Mouse (Mus musculus): ENCODE measurements around the gene Hdac11.
A peak's percentile ranks its signal among the peaks of the same experiment; 100 is the strongest.

The Hdac11 gene

DNA sequence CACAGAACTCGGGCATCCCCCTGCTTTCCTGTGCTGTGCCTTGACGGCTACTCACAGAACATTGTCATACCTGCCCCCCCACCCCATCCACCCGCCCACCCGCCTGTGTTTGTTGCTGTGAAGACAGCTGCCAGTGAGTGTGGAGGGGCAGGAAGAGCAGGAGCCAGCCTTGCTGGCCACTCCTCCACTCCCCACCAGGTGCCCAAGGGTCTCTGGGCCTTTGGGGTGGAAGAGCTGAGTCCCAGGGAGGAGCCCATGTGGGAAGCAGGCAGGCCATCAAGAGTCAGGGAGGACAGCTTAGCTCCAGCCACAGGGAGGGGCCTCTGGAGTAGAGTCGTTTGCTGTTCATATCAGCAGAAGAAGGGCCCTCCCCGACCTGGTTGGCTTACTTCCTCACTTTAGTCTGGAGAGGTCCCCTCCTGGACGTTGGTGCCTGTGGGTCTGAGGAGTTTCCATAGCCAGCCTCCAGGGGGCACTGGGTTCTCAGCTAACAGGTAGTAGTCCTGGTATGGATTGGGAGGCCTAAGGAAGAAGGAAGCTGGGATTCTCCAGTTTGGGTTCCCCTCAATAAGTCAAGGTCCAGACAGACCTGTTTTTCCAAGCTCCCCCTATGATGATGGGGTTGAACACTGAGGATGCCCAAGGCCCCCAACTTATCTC, 16.9 kb downstream of the Hdac11 start:
- peak; percentile 57 to 60 for DNase-seq

- no peak for DNase-seq
Observed at GRCm38 (mm10) chr6:91174211-91174610, 17.7 kb downstream of the Hdac11 start.

DNA sequence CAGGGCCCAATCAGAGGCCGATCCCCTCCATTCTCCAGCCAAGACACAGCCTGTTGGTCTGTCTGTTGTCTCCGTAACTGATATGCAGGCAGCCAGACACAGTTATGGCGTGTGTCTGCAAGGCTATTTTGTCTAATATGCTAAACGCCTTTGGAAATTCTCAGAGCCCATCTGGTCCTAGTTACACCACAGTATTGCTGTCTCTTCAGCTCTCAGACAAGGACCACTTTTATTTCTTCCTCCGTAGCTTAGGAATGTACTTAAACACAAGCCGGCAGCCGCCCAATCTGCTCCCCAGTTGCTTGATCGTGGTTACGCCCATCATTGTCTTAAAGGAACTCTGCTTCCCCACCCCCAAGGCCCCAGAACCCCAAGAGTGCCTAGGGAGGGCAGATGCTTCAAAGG, 24.3 kb downstream of the Hdac11 start:
- no peak for DNase-seq

DNA sequence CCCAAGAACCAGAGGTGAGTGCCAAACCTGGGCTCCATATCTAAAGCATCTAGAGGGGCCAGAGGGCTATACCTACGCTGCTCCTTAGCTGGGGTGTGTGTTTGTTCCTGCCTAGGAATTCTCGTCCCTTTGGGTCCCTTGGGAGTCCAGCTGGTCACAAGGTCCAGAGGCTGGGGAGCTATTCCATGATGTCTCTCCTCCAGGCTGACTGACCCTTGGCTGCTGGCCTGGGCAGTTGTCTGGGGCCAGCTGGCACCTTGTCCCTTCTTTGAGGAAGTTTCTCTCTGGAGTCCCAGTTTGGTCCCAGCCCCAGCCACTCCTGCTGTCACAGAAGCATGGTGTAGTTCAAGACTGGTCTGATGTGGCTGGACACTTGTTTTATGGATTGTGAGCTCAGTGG, 24.9 kb downstream of the Hdac11 start:
- no peak for DNase-seq

- no peak for DNase-seq
Observed at GRCm38 (mm10) chr6:91182075-91182490, 25.6 kb downstream of the Hdac11 start.

DNA sequence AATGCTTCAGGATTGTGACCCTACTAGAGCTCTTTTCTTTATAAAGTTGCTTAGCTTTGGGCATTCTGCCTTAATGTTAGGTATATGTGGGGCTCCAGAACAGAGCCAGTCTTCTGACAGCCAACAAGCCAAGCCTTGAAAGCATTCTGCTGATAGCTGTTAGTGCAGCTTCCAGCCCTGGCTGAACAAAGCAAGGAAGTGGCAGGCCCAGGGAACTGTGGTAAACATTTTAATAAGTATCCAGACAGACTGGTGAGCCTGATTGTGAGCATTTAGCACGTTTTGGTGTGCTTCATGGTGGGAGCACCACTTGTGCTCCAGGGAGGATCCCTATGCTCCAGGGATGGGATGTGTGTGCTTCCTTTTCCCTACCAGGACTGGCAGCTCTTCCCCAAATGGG, 26.6 kb downstream of the Hdac11 start:
- DNase-seq = no peak

GRCm38 (mm10) chr6:91183980-91184379, 27.5 kb downstream of the Hdac11 start:
- no peak for DNase-seq

DNA sequence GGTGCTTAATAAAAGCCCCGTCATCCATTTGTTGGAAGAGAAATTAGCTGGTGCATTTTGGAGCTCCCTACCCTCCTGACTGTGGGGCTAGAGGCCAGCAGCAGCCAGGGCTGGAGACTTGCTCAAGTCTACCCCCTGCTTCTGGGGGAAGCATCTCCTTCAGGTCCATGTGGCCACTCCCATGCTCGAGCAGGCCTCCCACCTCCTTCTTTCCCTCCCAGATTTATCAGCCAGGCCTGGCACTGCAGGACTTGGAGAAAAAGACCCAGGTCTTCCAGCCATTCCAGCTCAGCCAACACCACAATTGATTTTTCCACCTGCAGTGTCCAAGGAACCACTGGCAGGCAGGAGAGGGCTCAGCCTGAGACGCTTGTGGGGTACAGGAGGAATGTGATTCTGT, 28.3 kb downstream of the Hdac11 start:
- DNase-seq = no peak

DNA sequence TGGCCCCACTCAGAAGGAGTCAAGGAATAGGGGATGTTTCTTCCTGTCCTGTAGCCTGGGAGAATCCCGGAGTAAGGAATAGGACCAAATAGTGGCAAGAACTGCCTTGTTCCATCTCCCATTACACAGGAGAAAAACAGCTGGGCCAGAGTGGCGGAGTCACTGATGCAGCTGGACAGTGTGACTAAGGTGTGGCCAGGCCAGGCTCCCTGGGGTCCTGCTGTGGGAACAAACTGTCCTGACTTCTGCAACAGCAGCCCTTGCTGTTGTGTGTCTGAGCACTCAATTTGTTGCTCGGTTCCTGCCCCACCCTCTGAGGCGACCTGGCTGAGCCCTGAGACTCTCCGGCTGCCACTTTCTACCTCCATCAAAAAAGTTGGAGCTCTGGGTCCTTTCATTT, 29.0 kb downstream of the Hdac11 start:
- no peak for DNase-seq

DNA sequence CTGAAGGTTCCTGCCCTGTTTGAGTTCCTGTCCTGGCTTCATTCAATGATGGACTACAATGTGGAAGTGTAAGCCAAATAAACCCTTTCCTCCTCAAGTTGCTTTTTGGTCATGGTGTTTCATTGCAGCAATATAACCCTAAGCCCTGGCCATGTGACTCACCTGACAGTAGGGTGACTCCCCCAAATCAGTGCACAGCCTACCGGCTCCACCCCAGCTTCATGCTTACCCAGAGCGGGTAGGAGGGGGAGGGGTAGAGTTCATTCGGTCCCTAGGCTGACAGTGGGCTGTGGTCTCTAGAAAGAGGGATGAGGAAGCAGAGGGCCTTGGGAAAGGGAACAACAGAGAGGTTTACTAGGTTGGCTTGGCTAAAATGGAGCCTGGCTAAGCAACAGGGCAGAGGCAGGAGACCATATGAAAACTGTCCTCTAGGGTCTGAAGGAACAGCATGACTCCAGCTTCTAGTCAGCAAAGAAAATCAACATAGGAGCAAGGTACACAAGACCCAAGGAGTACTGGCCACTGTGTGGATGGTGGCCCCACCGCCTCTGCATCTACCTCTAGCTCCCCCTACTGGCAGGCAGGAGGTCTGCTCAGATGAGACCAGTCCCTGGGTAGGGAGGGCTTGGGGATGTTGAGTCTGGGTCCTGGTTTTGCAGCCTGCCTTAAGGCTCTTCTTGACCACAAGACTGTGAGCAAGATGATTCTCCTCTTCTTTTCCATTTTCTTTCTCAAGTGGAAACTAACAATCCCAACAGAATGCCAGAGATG, 29.9 kb downstream of the Hdac11 start:
- DNase-seq = peak in 1 of 2 experiments; percentile 34

DNA sequence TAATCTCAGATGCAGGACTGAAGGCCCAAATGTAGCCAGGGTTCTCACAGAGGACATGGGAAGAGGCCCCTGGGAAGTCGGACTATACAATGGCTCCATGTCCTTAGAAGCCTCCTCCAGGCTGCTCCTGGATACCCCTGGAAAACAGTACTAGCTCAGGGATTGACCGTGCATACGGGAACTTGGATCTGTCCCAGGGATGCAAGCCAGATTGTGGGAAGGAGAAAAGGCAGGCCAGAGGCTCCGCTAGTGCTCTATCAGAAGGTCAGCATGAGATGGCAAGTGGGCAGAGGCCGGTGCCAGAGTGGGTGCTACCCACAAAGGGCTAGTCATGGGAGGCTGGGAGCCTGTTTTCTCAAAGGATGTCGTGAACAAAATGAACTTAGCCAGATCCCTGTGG, 30.5 kb downstream of the Hdac11 start:
- no peak for DNase-seq

DNA sequence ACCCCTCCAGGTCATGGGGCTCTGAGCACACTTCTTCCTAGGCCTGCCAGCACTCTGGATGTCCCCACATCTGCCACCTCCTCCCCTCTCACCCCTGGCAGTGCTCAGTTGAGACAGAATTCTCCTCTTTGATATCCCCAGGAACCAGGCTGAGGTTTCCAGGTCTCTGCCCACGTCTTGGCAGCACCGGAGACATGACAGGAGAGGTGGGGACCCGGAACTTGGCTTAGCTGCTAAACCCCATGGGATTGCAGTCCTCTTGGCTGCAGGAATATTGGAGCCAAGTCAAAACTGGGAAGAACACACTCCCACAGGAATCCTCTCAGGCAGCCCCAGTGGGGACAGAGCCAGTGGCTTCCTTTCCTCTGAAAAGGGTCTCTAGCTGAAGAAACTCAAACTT, 31.4 kb downstream of the Hdac11 start:
- no peak for DNase-seq

- peak; percentile 56 to 69 for DNase-seq
Observed at GRCm38 (mm10) chr6:91189971-91190370, 33.5 kb downstream of the Hdac11 start.

GRCm38 (mm10) chr6:91191465-91191864, 35.0 kb downstream of the Hdac11 start:
- DNase-seq = no peak

- no peak for DNase-seq
Observed at GRCm38 (mm10) chr6:91192421-91192820, 36.0 kb downstream of the Hdac11 start.

- DNase-seq = no peak
Observed at GRCm38 (mm10) chr6:91192851-91193545, 36.5 kb downstream of the Hdac11 start.

DNA sequence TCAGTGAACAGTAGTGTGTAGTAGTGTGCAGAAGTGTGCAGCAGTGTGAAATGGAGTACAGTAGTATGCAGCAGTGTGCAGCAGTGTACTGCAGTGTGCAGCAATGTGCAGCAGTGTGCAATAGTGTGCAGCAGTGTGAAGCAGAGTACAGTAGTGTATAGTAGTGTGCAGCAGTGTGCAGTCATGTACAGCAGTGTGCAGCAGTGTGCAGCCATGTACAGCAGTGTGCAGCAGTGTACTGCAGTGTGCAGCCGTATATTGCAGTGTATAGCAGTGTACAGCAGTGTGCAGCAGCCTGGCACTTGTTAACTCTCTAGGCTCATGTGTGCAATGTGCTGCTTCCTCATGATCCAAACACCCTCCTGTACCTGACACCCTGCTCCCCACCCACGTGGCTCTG, 42.0 kb downstream of the Hdac11 start:
- no peak for DNase-seq

GRCm38 (mm10) chr6:91200429-91201188, 44.1 kb downstream of the Hdac11 start:
- peak; percentile 18 to 34 for DNase-seq

DNA sequence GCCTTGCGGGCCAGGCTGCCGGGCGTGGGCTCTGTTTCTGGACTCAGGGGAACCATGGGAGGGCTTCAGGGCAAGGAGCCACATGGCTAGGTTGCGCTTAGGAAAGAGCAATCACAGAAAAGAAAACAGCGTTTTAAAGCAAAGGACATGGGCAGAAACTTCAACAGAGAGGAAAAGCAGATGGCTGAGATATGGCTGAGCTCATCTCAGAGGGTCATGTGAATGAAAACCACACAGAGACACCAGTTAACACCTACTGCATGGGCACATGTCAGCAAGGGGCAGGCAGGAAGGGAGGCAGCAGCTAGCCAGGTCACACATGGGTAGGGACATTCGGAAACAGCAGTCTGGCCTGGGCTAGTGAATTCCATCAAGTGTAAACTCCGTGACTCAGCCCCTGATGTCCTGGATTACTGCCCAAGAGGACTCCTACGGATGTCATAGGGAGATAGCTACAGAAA, 45.4 kb downstream of the Hdac11 start:
- DNase-seq = no peak

- no peak for DNase-seq
Observed at GRCm38 (mm10) chr6:91202571-91202970, 46.1 kb downstream of the Hdac11 start.

GRCm38 (mm10) chr6:91205346-91205745, 48.9 kb downstream of the Hdac11 start:
- no peak for DNase-seq

DNA sequence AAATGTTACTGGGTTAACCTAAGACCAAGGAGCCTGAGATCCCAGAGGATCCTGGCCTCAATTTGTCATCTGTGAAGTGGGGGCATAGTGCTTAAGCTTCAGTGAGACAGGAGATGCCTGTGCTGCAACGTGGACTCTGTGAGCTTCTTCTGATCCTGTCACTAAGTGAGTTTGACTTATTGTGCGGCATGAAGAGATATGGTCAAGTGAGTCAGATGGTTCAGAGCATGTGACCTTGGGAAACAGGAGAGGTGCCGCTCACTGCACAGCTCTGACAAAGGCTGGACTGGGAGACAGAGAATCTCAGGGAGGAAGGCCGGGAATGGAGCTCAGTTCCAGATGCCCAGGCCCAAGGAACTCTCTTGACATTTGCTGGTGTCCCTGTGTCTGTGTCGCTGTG, 49.3 kb downstream of the Hdac11 start:
- DNase-seq = no peak

DNA sequence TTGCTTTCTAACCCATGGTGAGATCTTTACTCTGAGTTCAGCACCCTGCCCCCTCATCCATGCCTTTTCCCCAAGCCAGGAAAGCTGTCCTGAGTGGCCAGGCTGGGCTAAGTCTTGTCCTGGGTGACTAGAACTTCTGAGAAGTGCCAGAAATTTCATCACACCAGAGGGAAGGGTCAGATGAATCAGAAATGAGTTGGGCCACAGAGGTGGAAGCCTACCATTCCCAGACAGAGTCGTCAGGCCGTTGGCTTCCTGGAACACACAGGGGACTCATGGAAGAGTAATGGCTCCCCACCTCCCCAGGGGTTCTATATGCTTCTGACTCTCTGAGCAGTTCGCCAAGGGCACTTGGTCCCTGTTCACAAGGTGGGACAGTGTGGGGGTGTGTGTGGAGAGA, 51.0 kb downstream of the Hdac11 start:
- no peak for DNase-seq
